Mouse (Mus musculus) thymus, adult 18-20 months (tissue): ENCODE measurements around the gene Gm3182.
"Not testable (repeated sequence)": the region's sequence is repeated elsewhere in the genome, so short reads cannot be mapped to it uniquely, and the experiment has no call there.

ENCODE experiments used
- DNase-seq, 2 experiments: peaks; one replicate each; pipeline ENCODE4 v3.0.0; 2022; ENCODE audit warnings: mixed read lengths in 2 of 2

The Gm3182 gene

GRCm38 (mm10) chr14:4481445-4481844 lies at the start of gene Gm3182:
TSS of gene Gm3182 (plus strand) at chr14:4481745.
- not testable (repeated sequence) for DNase-seq

- not testable (repeated sequence) for DNase-seq
Measured at GRCm38 (mm10) chr14:4499425-4499824, 17.9 kb downstream of the Gm3182 start.
